ENCODE assay signal across 11 mouse cellular contexts in genomic region chr11:32375104-32375535, GRCm38 (mm10). TPM values are rescaled to one million over a fixed set of nuclear protein-coding genes. Genes with fewer than 3 reads are reported as not detected.
DNase-seq lines count a peak whose midpoint lies in the region; ATAC-seq and TF ChIP-seq lines count a peak whose summit lies in the region.
"Had no signal": no experiment of that assay in that cellular context is flagged by ENCODE, and none has a peak within 500 bp of the region (broad histone marks: within the 10 kb centered on the region; RNA-seq: fewer than 3 reads in every experiment).

No protein-coding gene starts in this region.

- peak; percentile 29; the same call in 1 of the 2 replicates for TF ChIP-seq CTCF in brain, embryonic 14.5 days (IDR thresholded peaks at IDR 0.05; ENCODE audit: borderline replicate concordance, extremely low read depth, insufficient read depth, insufficient read length)

- no peak overlapping the region for H3K4me2 ChIP-seq in lung, embryonic 15.5 days
- H3K4me2 ChIP-seq in limb, embryonic 15.5 days: no peak overlapping the region
- H3K4me2 ChIP-seq: liver, embryonic 15.5 days had no signal

- no peaks in the 10 kb centered on the region for H3K4me1 ChIP-seq in lung, embryonic 15.5 days
- H3K4me1 ChIP-seq in limb, embryonic 15.5 days: peaks cover 32% of the 10 kb centered on the region
- H3K4me1 ChIP-seq: liver, embryonic 15.5 days had no signal

- no peak for TF ChIP-seq POLR2A in brain, embryonic 14.5 days (IDR thresholded peaks at IDR 0.05; ENCODE audit: borderline replicate concordance, extremely low read depth, insufficient read depth, insufficient read length, poor library complexity, severe bottlenecking)

- H3K4me3 ChIP-seq in lung, embryonic 15.5 days: no peak overlapping the region
- H3K4me3 ChIP-seq in limb, embryonic 15.5 days: no peak overlapping the region
- H3K4me3 ChIP-seq: liver, embryonic 15.5 days had no signal

- peak; percentile 56; the same call in 1 of the 2 replicates for ATAC-seq in lung, embryonic 15.5 days (ENCODE audit: borderline replicate concordance, extremely low read depth, low FRiP score, low TSS enrichment)
- ATAC-seq in limb, embryonic 15.5 days (ENCODE audit: insufficient number of reproducible peaks, low FRiP score, low TSS enrichment, low read depth): peak; percentile 70; the same call in 1 of the 2 replicates
- no peak for ATAC-seq in granulocyte monocyte progenitor cell, adult 5-6 weeks (replicated peaks; ENCODE audit: poor library complexity, severe bottlenecking)

- H3K9ac ChIP-seq in lung, embryonic 15.5 days: no peak overlapping the region
- no peak overlapping the region for H3K9ac ChIP-seq in limb, embryonic 15.5 days
- H3K9ac ChIP-seq: liver, embryonic 15.5 days had no signal

- no peak overlapping the region for H3K27ac ChIP-seq in lung, embryonic 15.5 days
- peak overlapping the region; percentile 38; the same call in 1 of the 2 replicates for H3K27ac ChIP-seq in limb, embryonic 15.5 days
- H3K27ac ChIP-seq: liver, embryonic 15.5 days had no signal

- WGBS in lung, embryonic 15.5 days: 71% methylated on average over 4 of the region's 4 CpGs
- 55% methylated on average over 4 of the region's 4 CpGs for WGBS in limb, embryonic 15.5 days

- no peaks in the 10 kb centered on the region for H3K27me3 ChIP-seq in lung, embryonic 15.5 days
- no peaks in the 10 kb centered on the region for H3K27me3 ChIP-seq in limb, embryonic 15.5 days
- H3K27me3 ChIP-seq: liver, embryonic 15.5 days had no signal

- no peaks in the 10 kb centered on the region for H3K9me3 ChIP-seq in lung, embryonic 15.5 days
- H3K9me3 ChIP-seq in limb, embryonic 15.5 days: no peaks in the 10 kb centered on the region
- H3K9me3 ChIP-seq: liver, embryonic 15.5 days had no signal

- peak; percentile 81 for DNase-seq in gastrocnemius, adult 18-20 months (ENCODE audit: low spot score)
- no peak for DNase-seq in gastrocnemius, adult 8-10 months (ENCODE audit: low spot score in 2 of 2)
- no peak for DNase-seq in lung, postnatal 36 days
- DNase-seq in brain, embryonic 14.5 days (ENCODE audit: low read depth): no peak
- no peak for DNase-seq in urinary bladder, adult 2 months (ENCODE audit: low spot score)
- DNase-seq: cerebellum, adult 8-10 months; thymus, postnatal 36 days had no signal

- peaks cover 57% of the 10 kb centered on the region for H3K36me3 ChIP-seq in lung, embryonic 15.5 days
- peaks cover 74% of the 10 kb centered on the region for H3K36me3 ChIP-seq in limb, embryonic 15.5 days

RNA-seq across cellular contexts. Expression of gene Sh3pxd2b, which starts 27.5 kb away (rescaled TPM):
- total RNA-seq in gastrocnemius, adult 18-20 months (2021): 1 to 10 TPM; 4.2 to 4.6 TPM
- 1 to 10 TPM; 1.7 to 2.8 (median 2.3) TPM for total RNA-seq in gastrocnemius, adult 8-10 months (2022)
- polyA plus RNA-seq in lung, embryonic 15.5 days (2015; fragmentation: Nextera tagmentation; extraction: Ambion mirVana): 21.8 and 24.3 TPM in 2 replicates
- polyA plus RNA-seq in brain, embryonic 14.5 days (2012; rRNA removed): 33.3 and 48.4 TPM in 2 replicates
- polyA plus RNA-seq in limb, embryonic 15.5 days (2015; fragmentation: Nextera tagmentation; extraction: Ambion mirVana): 28.4 and 28.6 TPM in 2 replicates
- polyA plus RNA-seq in urinary bladder, adult 2 months (2012; rRNA removed): 10.0 and 15.0 TPM in 2 replicates
- 10.1 and 13.5 TPM in 2 replicates for total RNA-seq in granulocyte monocyte progenitor cell, adult 5-6 weeks (2014; fragmentation: Nextera tagmentation)
- total RNA-seq in granulocyte monocyte progenitor cell, adult 5-6 weeks (2017): 1.8 and 3.4 TPM in 2 replicates
